Mouse (Mus musculus) cerebral cortex, adult 2 months (tissue): ENCODE data around the gene Krtap9-1.

Source experiments
- WGBS: fragments of 180-500 bp; shearing (Covaris S2); methylation state at CpG from one replicate; pipeline ENCODE4 v1.1.7; 2018; 5-methylcytosine and 5-hydroxymethylcytosine counted together

Krtap9-1 gene

DNA sequence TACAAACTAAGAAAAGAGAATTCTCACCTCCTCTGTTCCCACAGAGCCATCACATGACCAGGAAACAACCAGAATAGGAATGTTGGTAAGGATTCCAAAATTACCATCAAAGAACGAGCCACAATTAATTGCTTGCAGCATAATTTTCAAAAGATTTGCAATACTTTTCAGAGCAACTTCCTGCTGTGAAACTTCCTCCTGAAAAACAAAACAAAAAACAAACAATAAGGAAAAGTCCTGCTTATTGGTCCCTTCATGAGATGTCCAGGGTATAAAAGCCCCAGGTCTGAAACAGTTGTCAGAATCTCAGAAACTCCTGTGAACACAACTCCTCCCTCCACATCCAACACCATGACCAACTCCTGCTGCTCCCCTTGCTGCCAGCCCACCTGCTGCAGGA, at the start of gene Krtap9-1:
Krtap9-1 (plus strand) TSS at position 301 of the 400 bp plus-strand sequence.
- WGBS: 26% methylated on average over 1 of the region's 1 CpGs

DNA sequence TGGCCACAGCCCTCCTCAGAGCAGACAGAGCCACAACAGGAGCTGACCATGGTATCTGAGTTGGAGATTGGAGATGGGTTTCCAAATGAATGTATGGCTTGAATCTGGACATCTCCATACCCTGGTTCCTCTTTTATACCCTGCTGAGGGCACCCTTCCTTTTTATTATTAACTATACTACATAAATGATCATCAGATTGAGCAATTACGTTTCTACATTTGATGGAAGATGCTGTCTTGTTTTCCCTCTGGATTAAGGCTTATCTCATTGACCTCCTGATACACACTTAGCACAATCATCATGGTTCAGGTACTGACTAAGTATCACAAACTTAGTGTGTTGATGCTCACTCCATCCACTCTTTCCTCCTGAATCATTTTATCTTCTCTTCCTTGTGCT, 35.2 kb upstream of the Krtap9-1 start, which contains the start of gene 2300003K06Rik:
2300003K06Rik (minus strand) TSS at position 101 of the 400 bp plus-strand sequence.
- WGBS: 92% methylated on average over 1 of the region's 1 CpGs

- WGBS: 71% methylated on average over 1 of the region's 1 CpGs
Measured at GRCm38 (mm10) chr11:99842185-99842584, 31.0 kb upstream of the Krtap9-1 start.

DNA sequence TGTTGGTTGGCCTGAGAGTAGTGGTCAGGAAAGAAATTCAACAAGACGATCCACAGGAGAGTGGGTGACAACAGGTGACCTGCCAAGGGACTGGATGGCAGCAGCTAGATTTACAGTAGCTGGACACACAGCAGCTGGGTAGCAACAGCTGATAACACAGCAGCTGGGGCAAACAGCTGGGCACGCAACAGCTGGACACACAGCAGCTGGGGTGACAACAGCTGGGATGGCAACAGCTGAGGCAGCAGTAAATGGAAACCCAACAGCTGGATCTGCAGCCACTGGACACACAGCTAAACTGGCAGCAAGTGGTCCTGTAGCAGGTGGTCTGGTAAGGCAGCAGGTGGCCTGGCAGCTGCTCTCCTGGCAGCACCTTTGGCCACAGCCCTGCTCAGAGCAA, 26.4 kb upstream of the Krtap9-1 start:
- 95% methylated on average over 2 of the region's 2 CpGs for WGBS

GRCm38 (mm10) chr11:99851508-99851907, 21.7 kb upstream of the Krtap9-1 start, which contains the start of gene Krtap4-16:
TSS of gene Krtap4-16 (minus strand) at chr11:99851608.

GRCm38 (mm10) chr11:99854121-99854520, 19.1 kb upstream of the Krtap9-1 start:
- 64% methylated on average over 3 of the region's 3 CpGs for WGBS

DNA sequence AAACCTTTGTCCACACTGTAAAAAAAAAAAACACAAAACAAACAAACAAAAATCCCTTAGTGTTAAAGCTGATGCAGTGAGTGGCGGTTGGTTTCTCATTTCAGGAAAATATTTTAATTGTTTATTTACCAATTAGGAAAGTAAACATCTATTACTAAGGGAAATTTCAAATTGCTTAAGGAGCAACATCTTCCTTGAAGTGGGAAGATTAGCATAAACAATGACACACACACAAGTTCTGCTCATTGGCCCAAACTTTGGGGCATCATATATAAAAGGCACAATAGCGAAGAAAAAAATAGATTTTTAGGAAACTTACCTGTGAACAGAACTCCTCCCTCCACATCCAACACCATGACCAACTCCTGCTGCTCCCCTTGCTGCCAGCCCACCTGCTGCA, 15.6 kb upstream of the Krtap9-1 start, which contains the start of gene Gm11568:
Gm11568 (plus strand) TSS at position 301 of the 400 bp plus-strand sequence.
- WGBS: 87% methylated on average over 2 of the region's 2 CpGs

DNA sequence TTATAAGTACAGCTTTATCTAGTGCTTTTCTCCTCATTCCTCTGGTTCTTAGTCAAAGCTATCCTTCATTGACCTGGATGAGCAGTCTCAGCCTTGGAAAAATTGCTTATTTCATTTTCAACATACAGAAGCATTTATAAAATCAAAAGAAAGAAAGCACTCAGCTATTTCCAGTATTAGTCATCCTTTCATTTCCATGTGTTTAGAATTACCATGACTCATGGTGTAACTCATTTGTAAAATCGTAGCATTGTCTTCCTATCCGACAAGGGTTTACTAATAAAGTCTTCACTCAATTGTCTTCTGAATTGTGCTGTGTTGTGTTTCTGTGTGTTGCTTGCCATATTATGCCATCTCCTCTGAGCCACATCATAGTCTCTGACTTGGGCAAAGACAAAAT, 14.4 kb upstream of the Krtap9-1 start:
- 35% methylated on average over 2 of the region's 2 CpGs for WGBS

GRCm38 (mm10) chr11:99864176-99864575, 9.0 kb upstream of the Krtap9-1 start, which contains the start of gene Gm11559:
TSS of gene Gm11559 (plus strand) at chr11:99864476.
- WGBS: 77% methylated on average over 1 of the region's 1 CpGs

DNA sequence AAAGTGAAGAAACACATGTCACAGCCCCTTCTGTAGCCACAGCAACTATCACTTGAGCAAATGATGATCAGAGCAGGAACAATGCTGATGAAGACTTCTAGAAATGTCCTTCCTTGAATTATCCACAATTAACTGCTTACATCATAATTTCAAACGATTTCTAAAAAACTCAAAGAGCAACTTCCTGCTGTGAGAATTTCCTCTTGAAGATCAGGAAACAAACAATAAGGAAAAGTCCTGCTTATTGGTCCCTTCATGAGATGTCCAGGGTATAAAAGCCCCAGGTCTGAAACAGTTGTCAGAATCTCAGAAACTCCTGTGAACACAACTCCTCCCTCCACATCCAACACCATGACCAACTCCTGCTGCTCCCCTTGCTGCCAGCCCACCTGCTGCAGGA, 5.7 kb downstream of the Krtap9-1 start, which contains the start of gene Gm11567:
Gm11567 (plus strand) TSS at position 301 of the 400 bp plus-strand sequence.
- WGBS: 58% methylated on average over 1 of the region's 1 CpGs

GRCm38 (mm10) chr11:99907620-99908019, 34.4 kb downstream of the Krtap9-1 start, which contains the start of gene Krtap31-1:
TSS of gene Krtap31-1 (plus strand) at chr11:99907920.
- WGBS: 88% methylated on average over 2 of the region's 2 CpGs

- 95% methylated on average over 3 of the region's 3 CpGs for WGBS
Measured at GRCm38 (mm10) chr11:99914451-99914850, 41.3 kb downstream of the Krtap9-1 start, which contains the start of gene Gm11565. TSS of gene Gm11565 (plus strand) at chr11:99914751.
